Mouse (Mus musculus): ENCODE results near the gene S1pr4. TPM values are rescaled to one million over a fixed set of nuclear protein-coding genes. Genes with fewer than 3 reads are reported as not detected.

Gene S1pr4
- polyA plus RNA-seq, 1 experiment from 2014 or later, result 1.2 TPM

DNA sequence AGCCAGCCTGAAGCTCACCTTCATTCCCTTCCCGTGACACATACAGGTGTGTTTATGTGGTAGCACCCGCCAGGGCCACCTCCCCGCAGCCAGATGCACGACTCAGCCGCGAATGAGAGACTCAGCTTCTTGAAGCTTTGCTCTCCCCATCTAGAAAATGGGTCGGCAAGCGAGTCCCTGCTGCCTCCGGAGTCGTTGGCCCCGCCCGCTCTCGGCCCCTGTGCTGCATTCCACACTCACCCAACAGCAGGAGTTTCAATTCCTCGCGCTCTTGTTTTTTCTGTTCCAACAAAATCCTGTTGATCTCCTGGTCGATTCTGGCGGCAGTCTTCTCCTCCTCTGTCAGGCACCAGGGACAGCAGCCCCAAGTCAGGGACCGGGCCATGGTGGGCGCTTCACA, 23.6 kb upstream of the S1pr4 start:
- Histone ChIP-seq H3K27ac (ENCODE audit: low read length) (peak overlapping the region; percentile 82), H3K4me1 (ENCODE audit: control insufficient read depth, insufficient read depth, low read length) (peaks cover 4% of the 10 kb centered on the region), H3K36me3 (ENCODE audit: control insufficient read depth, insufficient read depth, low read length) (no peaks in the 10 kb centered on the region), H3K27me3 (ENCODE audit: control insufficient read depth, insufficient read depth, low read length) (no peaks in the 10 kb centered on the region), H3K9ac (ENCODE audit: low read length) (peak overlapping the region; percentile 68), H3K4me3 (replicated peaks; ENCODE audit: low read length) (peak overlapping the region; percentile 35), H3K9me3 (replicated peaks; ENCODE audit: control insufficient read depth, low read length) (no peaks in the 10 kb centered on the region), H3K4me2 (ENCODE audit: low read depth, low read length) (peak overlapping the region; percentile 38)
- no peak for ATAC-seq (ENCODE audit: insufficient read depth, low FRiP score)
- 10% methylated on average over 19 of the region's 19 CpGs for WGBS

DNA sequence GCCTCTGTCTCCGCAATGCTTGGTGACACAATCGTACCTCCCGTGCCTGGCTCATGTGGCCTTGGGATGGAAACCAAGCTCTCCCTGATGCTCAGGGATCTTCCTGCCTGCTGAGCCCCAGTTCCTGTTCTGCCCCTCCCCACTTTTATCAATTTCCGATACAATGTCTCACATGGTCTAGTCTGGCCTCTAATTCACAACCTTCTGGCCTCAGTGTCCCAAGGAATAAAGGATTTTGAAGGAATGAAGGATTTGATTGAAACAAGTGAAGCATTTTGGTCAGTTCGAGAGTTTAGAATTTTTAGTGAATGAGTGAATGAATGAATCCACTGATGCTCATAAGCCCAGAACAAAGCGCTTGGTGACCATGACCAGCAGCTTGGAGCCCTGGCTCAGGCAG, 23.2 kb upstream of the S1pr4 start:
- ATAC-seq (ENCODE audit: insufficient read depth, low FRiP score), result no peak
- no peaks in the 10 kb centered on the region for H3K27me3 ChIP-seq (ENCODE audit: control insufficient read depth, insufficient read depth, low read length)
- H3K4me2 ChIP-seq (ENCODE audit: low read depth, low read length), result peak overlapping the region; percentile 38; the same call in 1 of the 2 replicates
- peak overlapping the region; percentile 82; the same call in 1 of the 2 replicates for H3K27ac ChIP-seq (ENCODE audit: low read length)
- no peaks in the 10 kb centered on the region for H3K9me3 ChIP-seq (replicated peaks; ENCODE audit: control insufficient read depth, low read length)
- WGBS, result 70% methylated on average over 6 of the region's 6 CpGs
- H3K36me3 ChIP-seq (ENCODE audit: control insufficient read depth, insufficient read depth, low read length), result no peaks in the 10 kb centered on the region
- H3K4me3 ChIP-seq (replicated peaks; ENCODE audit: low read length), result peak overlapping the region; percentile 35
- peak overlapping the region; percentile 68; the same call in 1 of the 2 replicates for H3K9ac ChIP-seq (ENCODE audit: low read length)
- peaks cover 4% of the 10 kb centered on the region for H3K4me1 ChIP-seq (ENCODE audit: control insufficient read depth, insufficient read depth, low read length)

DNA sequence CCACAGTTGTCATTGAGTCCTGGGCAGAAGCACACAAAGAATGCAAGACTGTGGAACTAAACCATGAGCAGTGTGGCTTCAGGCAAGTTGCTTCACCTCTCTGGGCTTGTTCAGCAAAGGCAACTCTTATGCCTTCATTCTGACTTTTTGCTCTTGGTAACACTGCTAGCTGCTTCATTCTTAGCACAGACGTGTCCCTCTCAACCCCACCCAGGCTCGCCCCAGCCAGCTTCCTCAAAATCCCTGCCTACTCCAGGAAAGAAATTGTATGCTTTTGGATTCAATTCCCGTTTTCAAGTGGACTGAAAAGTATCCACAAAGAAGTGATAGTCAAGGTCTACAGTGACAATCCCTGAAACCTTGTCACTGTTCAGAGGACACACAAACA, 20.0 kb upstream of the S1pr4 start:
- 64% methylated on average over 3 of the region's 3 CpGs for WGBS

DNA sequence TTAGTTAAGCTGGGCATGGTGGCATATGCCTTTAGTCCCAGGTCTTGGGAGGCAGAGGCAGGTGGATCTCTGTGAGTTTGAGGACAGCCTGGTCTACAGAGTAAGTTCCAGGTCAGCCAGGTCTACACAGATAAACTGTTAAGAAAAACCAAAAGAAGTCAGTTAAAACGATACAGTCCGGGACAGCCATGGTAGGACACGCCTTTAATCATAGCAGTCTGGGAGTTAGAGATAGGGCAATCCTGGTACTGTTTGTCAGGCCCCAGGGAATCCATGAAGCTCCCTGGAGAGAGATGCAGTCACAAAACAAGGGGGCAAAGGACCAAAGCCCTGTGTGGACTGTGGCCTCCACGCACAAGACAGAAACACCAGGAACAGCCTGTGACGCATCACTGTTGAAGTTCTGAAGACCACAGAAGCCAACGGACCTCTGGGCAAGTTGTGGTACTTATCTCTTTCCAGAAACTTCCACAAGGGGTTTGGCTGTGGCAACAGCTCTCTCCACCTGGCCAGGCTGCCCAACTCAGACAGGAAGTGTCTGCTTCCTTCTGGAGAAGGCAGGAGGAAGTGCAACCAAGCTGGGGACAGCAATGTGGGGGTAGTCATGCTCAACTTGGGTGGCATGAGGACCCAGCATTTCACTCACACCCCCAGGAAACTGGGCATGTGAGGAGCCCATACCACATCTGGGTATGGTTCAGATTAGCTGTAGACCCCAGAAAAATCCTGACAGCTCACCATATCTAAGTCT, 19.5 kb upstream of the S1pr4 start:
- no peaks in the 10 kb centered on the region for H3K36me3 ChIP-seq (ENCODE audit: control insufficient read depth, insufficient read depth, low read length)
- 68% methylated on average over 6 of the region's 6 CpGs for WGBS
- ATAC-seq (ENCODE audit: insufficient read depth, low FRiP score), result no peak
- H3K4me3 ChIP-seq (replicated peaks; ENCODE audit: low read length), result no peak overlapping the region
- no peaks in the 10 kb centered on the region for H3K4me1 ChIP-seq (ENCODE audit: control insufficient read depth, insufficient read depth, low read length)
- H3K9me3 ChIP-seq (replicated peaks; ENCODE audit: control insufficient read depth, low read length), result no peaks in the 10 kb centered on the region
- H3K9ac ChIP-seq (ENCODE audit: low read length), result no peak overlapping the region
- H3K27ac ChIP-seq (ENCODE audit: low read length), result no peak overlapping the region
- no peaks in the 10 kb centered on the region for H3K27me3 ChIP-seq (ENCODE audit: control insufficient read depth, insufficient read depth, low read length)
- no peak overlapping the region for H3K4me2 ChIP-seq (ENCODE audit: low read depth, low read length)

More for the DNA sequence above, 20.0 kb upstream of the S1pr4 start:
- Histone ChIP-seq H3K4me3 (replicated peaks; ENCODE audit: low read length) (no peak overlapping the region), H3K9me3 (replicated peaks; ENCODE audit: control insufficient read depth, low read length) (no peaks in the 10 kb centered on the region), H3K27me3 (ENCODE audit: control insufficient read depth, insufficient read depth, low read length) (no peaks in the 10 kb centered on the region), H3K27ac (ENCODE audit: low read length) (no peak overlapping the region), H3K4me1 (ENCODE audit: control insufficient read depth, insufficient read depth, low read length) (peaks cover 2% of the 10 kb centered on the region), H3K9ac (ENCODE audit: low read length) (no peak overlapping the region; the same call in 1 of the 2 replicates), H3K4me2 (ENCODE audit: low read depth, low read length) (no peak overlapping the region), H3K36me3 (ENCODE audit: control insufficient read depth, insufficient read depth, low read length) (no peaks in the 10 kb centered on the region)
- ATAC-seq (ENCODE audit: insufficient read depth, low FRiP score), result no peak

DNA sequence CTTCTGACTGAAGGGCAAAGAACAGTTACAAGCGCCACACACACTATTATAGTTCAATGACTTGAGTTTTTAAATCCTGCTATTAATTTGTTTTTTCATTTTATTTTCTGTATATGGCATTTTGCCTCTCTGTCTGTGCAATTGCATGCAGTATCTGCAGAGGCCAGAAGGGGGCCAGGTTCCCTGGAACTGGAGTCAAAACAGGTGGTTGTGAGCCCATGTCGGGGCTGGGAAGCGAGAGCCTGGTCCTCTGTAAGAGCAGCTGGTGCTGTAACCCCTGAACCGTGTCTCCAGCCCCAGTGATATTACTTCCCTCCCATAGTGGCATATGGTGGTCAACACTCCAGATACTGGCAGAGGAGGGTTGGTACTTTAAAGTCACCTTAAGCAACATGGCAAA, 18.6 kb upstream of the S1pr4 start:
- WGBS, result 14% methylated on average over 4 of the region's 4 CpGs
- Histone ChIP-seq H3K4me3 (replicated peaks; ENCODE audit: low read length) (no peak overlapping the region), H3K9me3 (replicated peaks; ENCODE audit: control insufficient read depth, low read length) (no peaks in the 10 kb centered on the region), H3K27me3 (ENCODE audit: control insufficient read depth, insufficient read depth, low read length) (no peaks in the 10 kb centered on the region), H3K4me2 (ENCODE audit: low read depth, low read length) (no peak overlapping the region), H3K4me1 (ENCODE audit: control insufficient read depth, insufficient read depth, low read length) (no peaks in the 10 kb centered on the region), H3K36me3 (ENCODE audit: control insufficient read depth, insufficient read depth, low read length) (no peaks in the 10 kb centered on the region), H3K27ac (ENCODE audit: low read length) (no peak overlapping the region), H3K9ac (ENCODE audit: low read length) (no peak overlapping the region)
- ATAC-seq (ENCODE audit: insufficient read depth, low FRiP score), result no peak

DNA sequence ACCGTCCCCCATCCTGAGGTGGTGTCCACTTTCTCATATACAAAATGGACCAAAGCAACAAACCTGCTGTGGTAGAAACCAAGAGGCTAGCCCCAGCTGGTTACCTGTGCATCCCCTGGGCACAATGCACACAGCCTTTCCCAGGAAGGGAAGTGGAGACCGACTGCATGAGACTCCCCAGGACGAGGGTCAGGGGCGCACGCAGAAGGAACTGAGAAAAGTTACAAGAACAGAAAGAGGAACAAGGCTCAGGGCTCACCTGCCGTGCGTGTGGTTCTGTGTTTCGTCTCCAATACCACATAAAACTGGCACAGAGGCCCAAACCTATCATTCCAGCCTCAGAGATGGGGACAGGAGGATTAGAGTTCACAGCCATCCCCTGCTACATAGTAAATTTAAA, 17.3 kb upstream of the S1pr4 start:
- Histone ChIP-seq H3K4me1 (ENCODE audit: control insufficient read depth, insufficient read depth, low read length) (no peaks in the 10 kb centered on the region), H3K4me3 (replicated peaks; ENCODE audit: low read length) (no peak overlapping the region), H3K36me3 (ENCODE audit: control insufficient read depth, insufficient read depth, low read length) (no peaks in the 10 kb centered on the region), H3K9me3 (replicated peaks; ENCODE audit: control insufficient read depth, low read length) (no peaks in the 10 kb centered on the region), H3K4me2 (ENCODE audit: low read depth, low read length) (no peak overlapping the region), H3K27ac (ENCODE audit: low read length) (no peak overlapping the region), H3K9ac (ENCODE audit: low read length) (no peak overlapping the region), H3K27me3 (ENCODE audit: control insufficient read depth, insufficient read depth, low read length) (no peaks in the 10 kb centered on the region)
- 78% methylated on average over 8 of the region's 8 CpGs for WGBS
- ATAC-seq (ENCODE audit: insufficient read depth, low FRiP score), result no peak

DNA sequence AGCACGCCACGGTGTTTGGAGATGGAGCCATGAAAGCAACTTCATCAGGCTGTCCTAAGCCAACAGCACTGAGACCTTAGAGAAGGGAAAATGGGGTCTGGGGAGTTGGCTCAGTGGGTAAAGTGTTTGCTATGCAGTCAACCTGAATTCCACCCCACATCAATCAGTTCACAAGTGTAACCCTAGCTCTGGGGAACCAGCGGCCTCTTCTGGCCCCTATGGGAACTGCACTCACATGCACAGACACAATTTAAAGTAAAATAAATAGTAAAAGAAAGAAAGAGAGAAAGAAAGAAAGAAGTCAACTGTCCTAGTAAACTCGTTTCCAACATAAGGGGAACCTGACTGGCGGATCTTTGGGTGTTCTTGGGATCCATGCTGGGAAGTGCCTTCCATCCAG, 13.9 kb upstream of the S1pr4 start:
- WGBS, result 85% methylated on average over 5 of the region's 5 CpGs
- H3K36me3 ChIP-seq (ENCODE audit: control insufficient read depth, insufficient read depth, low read length), result no peaks in the 10 kb centered on the region
- H3K4me3 ChIP-seq (replicated peaks; ENCODE audit: low read length), result no peak overlapping the region
- H3K4me2 ChIP-seq (ENCODE audit: low read depth, low read length), result no peak overlapping the region
- H3K4me1 ChIP-seq (ENCODE audit: control insufficient read depth, insufficient read depth, low read length), result no peaks in the 10 kb centered on the region
- no peak for ATAC-seq (ENCODE audit: insufficient read depth, low FRiP score)
- H3K27ac ChIP-seq (ENCODE audit: low read length), result no peak overlapping the region
- H3K9ac ChIP-seq (ENCODE audit: low read length), result no peak overlapping the region
- H3K9me3 ChIP-seq (replicated peaks; ENCODE audit: control insufficient read depth, low read length), result no peaks in the 10 kb centered on the region
- H3K27me3 ChIP-seq (ENCODE audit: control insufficient read depth, insufficient read depth, low read length), result no peaks in the 10 kb centered on the region

DNA sequence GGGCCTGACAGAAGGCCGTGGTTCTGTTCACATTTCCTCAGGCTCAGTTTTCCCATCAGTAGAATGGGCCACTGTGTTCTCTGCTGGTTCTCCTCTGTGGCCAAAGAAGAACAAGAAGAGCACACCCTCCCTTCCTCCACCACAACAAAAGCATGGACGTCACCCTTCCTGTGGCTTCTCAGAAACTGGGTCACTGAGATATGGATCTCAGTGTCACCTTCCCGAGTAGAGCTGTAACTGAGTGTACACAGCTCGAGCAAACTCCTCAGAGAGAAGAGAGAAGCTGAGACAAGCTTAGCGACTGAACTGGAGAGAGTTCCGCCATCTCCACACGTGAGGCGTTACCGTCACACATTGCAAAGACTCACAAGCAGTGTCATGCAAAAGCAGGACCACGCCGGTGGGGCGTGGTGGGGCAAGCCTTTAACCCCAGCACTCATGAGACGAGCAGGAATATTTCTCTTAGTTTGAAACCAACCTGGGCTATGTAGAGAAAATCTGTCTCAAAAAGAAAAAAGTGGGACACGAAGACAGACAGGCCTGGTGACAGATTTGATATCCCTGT, 10.4 kb upstream of the S1pr4 start:
- H3K4me3 ChIP-seq (replicated peaks; ENCODE audit: low read length), result no peak overlapping the region
- no peak overlapping the region for H3K9ac ChIP-seq (ENCODE audit: low read length)
- no peaks in the 10 kb centered on the region for H3K4me1 ChIP-seq (ENCODE audit: control insufficient read depth, insufficient read depth, low read length)
- no peaks in the 10 kb centered on the region for H3K27me3 ChIP-seq (ENCODE audit: control insufficient read depth, insufficient read depth, low read length)
- WGBS, result 67% methylated on average over 14 of the region's 14 CpGs
- no peak for ATAC-seq (ENCODE audit: insufficient read depth, low FRiP score)
- H3K36me3 ChIP-seq (ENCODE audit: control insufficient read depth, insufficient read depth, low read length), result no peaks in the 10 kb centered on the region
- H3K4me2 ChIP-seq (ENCODE audit: low read depth, low read length), result no peak overlapping the region
- no peak overlapping the region for H3K27ac ChIP-seq (ENCODE audit: low read length)
- no peaks in the 10 kb centered on the region for H3K9me3 ChIP-seq (replicated peaks; ENCODE audit: control insufficient read depth, low read length)

DNA sequence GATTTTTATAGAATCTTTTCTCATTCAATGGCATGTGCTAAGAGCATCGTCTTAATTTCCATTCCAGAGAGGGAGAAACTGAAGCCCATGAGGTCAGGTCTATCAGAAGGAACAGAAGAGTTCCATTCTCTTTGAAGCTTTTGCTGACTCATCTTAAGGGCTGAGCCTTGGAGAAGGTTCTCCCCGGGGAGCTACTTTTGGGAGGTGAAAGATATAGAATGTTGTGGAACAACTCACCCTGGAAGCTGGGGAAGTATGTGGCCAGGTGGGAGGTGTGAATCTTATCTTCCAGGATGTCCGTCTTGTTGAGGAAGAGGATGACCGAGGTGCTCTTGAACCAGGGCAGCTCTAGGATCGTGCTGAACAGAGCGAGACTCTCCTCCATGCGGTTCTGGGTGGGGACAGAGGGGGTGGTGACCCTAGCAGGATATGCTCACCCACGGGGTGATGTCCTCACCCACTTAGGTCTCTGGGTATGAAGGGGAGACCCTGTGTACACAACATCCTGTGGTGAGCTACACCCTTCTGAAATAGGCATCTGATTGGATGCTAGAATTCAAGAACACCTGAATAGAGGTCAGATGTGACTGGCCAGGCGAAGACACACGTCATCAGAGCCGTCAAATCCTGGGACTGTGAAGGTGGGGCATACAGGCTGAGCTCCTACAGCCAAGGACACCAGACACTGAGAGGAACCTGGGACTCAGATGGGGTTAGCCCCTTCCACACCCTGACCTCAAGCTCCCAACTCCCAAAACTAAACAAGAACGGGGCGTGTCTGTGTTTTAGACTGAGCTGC, 8.0 kb upstream of the S1pr4 start:
- peaks cover 6% of the 10 kb centered on the region; the same call in 1 of the 2 replicates for H3K27me3 ChIP-seq (ENCODE audit: control insufficient read depth, insufficient read depth, low read length)
- no peak overlapping the region for H3K27ac ChIP-seq (ENCODE audit: low read length)
- 63% methylated on average over 13 of the region's 13 CpGs for WGBS
- no peak overlapping the region for H3K9ac ChIP-seq (ENCODE audit: low read length)
- H3K9me3 ChIP-seq (replicated peaks; ENCODE audit: control insufficient read depth, low read length), result no peaks in the 10 kb centered on the region
- ATAC-seq (ENCODE audit: insufficient read depth, low FRiP score), result no peak
- no peak overlapping the region for H3K4me2 ChIP-seq (ENCODE audit: low read depth, low read length)
- H3K4me1 ChIP-seq (ENCODE audit: control insufficient read depth, insufficient read depth, low read length), result 0 out of 2 replicates have a peak, but pooled peaks cover under 1% of the 10 kb centered on the region
- no peak overlapping the region for H3K4me3 ChIP-seq (replicated peaks; ENCODE audit: low read length)
- H3K36me3 ChIP-seq (ENCODE audit: control insufficient read depth, insufficient read depth, low read length), result no peaks in the 10 kb centered on the region
